Mouse (Mus musculus): ENCODE data around the gene Cd9.

Cd9 gene

GRCm38 (mm10) chr6:125512950-125513596, 18.5 kb upstream of the Cd9 start:
- Histone ChIP-seq H3K27me3 (ENCODE audit: control insufficient read depth, insufficient read depth, low read length, poor library complexity, severe bottlenecking) (no peaks in the 10 kb centered on the region), H3K36me3 (ENCODE audit: control insufficient read depth, insufficient read depth, low read length, poor library complexity, severe bottlenecking) (no peaks in the 10 kb centered on the region)
- no peak for DNase-seq (ENCODE audit: low read depth, low spot score)

- no peak for DNase-seq (ENCODE audit: low read depth, low spot score)
- no peaks in the 10 kb centered on the region for H3K27me3 ChIP-seq (ENCODE audit: control insufficient read depth, insufficient read depth, low read length, poor library complexity, severe bottlenecking)
- H3K36me3 ChIP-seq (ENCODE audit: control insufficient read depth, insufficient read depth, low read length, poor library complexity, severe bottlenecking) = no peaks in the 10 kb centered on the region
These were observed 16.6 kb upstream of the Cd9 start for GRCm38 (mm10) chr6:125511196-125511595.

- no peak for DNase-seq (ENCODE audit: low read depth, low spot score)
- no peaks in the 10 kb centered on the region for H3K36me3 ChIP-seq (ENCODE audit: control insufficient read depth, insufficient read depth, low read length, poor library complexity, severe bottlenecking)
- H3K27me3 ChIP-seq (ENCODE audit: control insufficient read depth, insufficient read depth, low read length, poor library complexity, severe bottlenecking) = no peaks in the 10 kb centered on the region
These were observed 16.1 kb upstream of the Cd9 start for GRCm38 (mm10) chr6:125510645-125511044.

GRCm38 (mm10) chr6:125509783-125510182, 15.2 kb upstream of the Cd9 start:
- no peak for DNase-seq (ENCODE audit: low read depth, low spot score)
- Histone ChIP-seq H3K36me3 (ENCODE audit: control insufficient read depth, insufficient read depth, low read length, poor library complexity, severe bottlenecking) (no peaks in the 10 kb centered on the region), H3K27me3 (ENCODE audit: control insufficient read depth, insufficient read depth, low read length, poor library complexity, severe bottlenecking) (no peaks in the 10 kb centered on the region)

GRCm38 (mm10) chr6:125506427-125506826, 11.8 kb upstream of the Cd9 start:
- Histone ChIP-seq H3K27me3 (ENCODE audit: control insufficient read depth, insufficient read depth, low read length, poor library complexity, severe bottlenecking) (no peaks in the 10 kb centered on the region), H3K36me3 (ENCODE audit: control insufficient read depth, insufficient read depth, low read length, poor library complexity, severe bottlenecking) (no peaks in the 10 kb centered on the region)
- DNase-seq (ENCODE audit: low read depth, low spot score) = peak; percentile 59

GRCm38 (mm10) chr6:125504622-125505355, 10.2 kb upstream of the Cd9 start:
- no peak for DNase-seq (ENCODE audit: low read depth, low spot score)
- H3K36me3 ChIP-seq (ENCODE audit: control insufficient read depth, insufficient read depth, low read length, poor library complexity, severe bottlenecking) = no peaks in the 10 kb centered on the region
- no peaks in the 10 kb centered on the region for H3K27me3 ChIP-seq (ENCODE audit: control insufficient read depth, insufficient read depth, low read length, poor library complexity, severe bottlenecking)

GRCm38 (mm10) chr6:125503186-125503802, 8.7 kb upstream of the Cd9 start:
- H3K27me3 ChIP-seq (ENCODE audit: control insufficient read depth, insufficient read depth, low read length, poor library complexity, severe bottlenecking) = no peaks in the 10 kb centered on the region
- no peaks in the 10 kb centered on the region for H3K36me3 ChIP-seq (ENCODE audit: control insufficient read depth, insufficient read depth, low read length, poor library complexity, severe bottlenecking)
- DNase-seq (ENCODE audit: low read depth, low spot score) = no peak

- DNase-seq (ENCODE audit: low read depth, low spot score) = peak; percentile 65
- no peaks in the 10 kb centered on the region; the same call in 1 of the 2 replicates for H3K27me3 ChIP-seq (ENCODE audit: control insufficient read depth, insufficient read depth, low read length, poor library complexity, severe bottlenecking)
- H3K36me3 ChIP-seq (ENCODE audit: control insufficient read depth, insufficient read depth, low read length, poor library complexity, severe bottlenecking) = no peaks in the 10 kb centered on the region
These were observed 3.5 kb upstream of the Cd9 start for GRCm38 (mm10) chr6:125498062-125498461.

GRCm38 (mm10) chr6:125496417-125496816, 1.8 kb upstream of the Cd9 start:
- Histone ChIP-seq H3K36me3 (ENCODE audit: control insufficient read depth, insufficient read depth, low read length, poor library complexity, severe bottlenecking) (no peaks in the 10 kb centered on the region), H3K27me3 (ENCODE audit: control insufficient read depth, insufficient read depth, low read length, poor library complexity, severe bottlenecking) (no peaks in the 10 kb centered on the region; the same call in 1 of the 2 replicates)
- DNase-seq (ENCODE audit: low read depth, low spot score) = no peak

GRCm38 (mm10) chr6:125495361-125495760, 770 bp upstream of the Cd9 start:
- Histone ChIP-seq H3K27me3 (ENCODE audit: control insufficient read depth, insufficient read depth, low read length, poor library complexity, severe bottlenecking) (no peaks in the 10 kb centered on the region; the same call in 1 of the 2 replicates), H3K36me3 (ENCODE audit: control insufficient read depth, insufficient read depth, low read length, poor library complexity, severe bottlenecking) (no peaks in the 10 kb centered on the region)
- DNase-seq (ENCODE audit: low read depth, low spot score) = no peak

- Histone ChIP-seq H3K27me3 (ENCODE audit: control insufficient read depth, insufficient read depth, low read length, poor library complexity, severe bottlenecking) (no peaks in the 10 kb centered on the region; the same call in 1 of the 2 replicates), H3K36me3 (ENCODE audit: control insufficient read depth, insufficient read depth, low read length, poor library complexity, severe bottlenecking) (no peaks in the 10 kb centered on the region)
- DNase-seq (ENCODE audit: low read depth, low spot score) = no peak
These were observed 1.4 kb downstream of the Cd9 start for GRCm38 (mm10) chr6:125493147-125493546.

- DNase-seq (ENCODE audit: low read depth, low spot score) = no peak
- Histone ChIP-seq H3K27me3 (ENCODE audit: control insufficient read depth, insufficient read depth, low read length, poor library complexity, severe bottlenecking) (no peaks in the 10 kb centered on the region; the same call in 1 of the 2 replicates), H3K36me3 (ENCODE audit: control insufficient read depth, insufficient read depth, low read length, poor library complexity, severe bottlenecking) (no peaks in the 10 kb centered on the region)
These were observed 1.9 kb downstream of the Cd9 start for GRCm38 (mm10) chr6:125492664-125493063.

- no peaks in the 10 kb centered on the region; the same call in 1 of the 2 replicates for H3K27me3 ChIP-seq (ENCODE audit: control insufficient read depth, insufficient read depth, low read length, poor library complexity, severe bottlenecking)
- no peaks in the 10 kb centered on the region for H3K36me3 ChIP-seq (ENCODE audit: control insufficient read depth, insufficient read depth, low read length, poor library complexity, severe bottlenecking)
- no peak for DNase-seq (ENCODE audit: low read depth, low spot score)
These were observed 2.6 kb downstream of the Cd9 start for GRCm38 (mm10) chr6:125492033-125492432.

GRCm38 (mm10) chr6:125491393-125491792, 3.2 kb downstream of the Cd9 start:
- DNase-seq (ENCODE audit: low read depth, low spot score) = no peak
- Histone ChIP-seq H3K27me3 (ENCODE audit: control insufficient read depth, insufficient read depth, low read length, poor library complexity, severe bottlenecking) (no peaks in the 10 kb centered on the region; the same call in 1 of the 2 replicates), H3K36me3 (ENCODE audit: control insufficient read depth, insufficient read depth, low read length, poor library complexity, severe bottlenecking) (no peaks in the 10 kb centered on the region)
